Mouse (Mus musculus) CH12.LX (cell line): Measurements from ENCODE around the gene Rab33b.

Source experiments
- CTCF ChIP-seq, 2 experiments: IDR thresholded peaks in 1 of 2; conservative IDR thresholded peaks in 1 of 2; 2 replicates each; pipeline ENCODE4 v1.5.1; 2011 to 2012; ENCODE audit warnings: low read depth in 2 of 2, low read length in 2 of 2, improper control_type of control experiment in 1 of 2, inconsistent platforms in 1 of 2, mild to moderate bottlenecking in 1 of 2, moderate library complexity in 1 of 2
- RAD21 ChIP-seq: IDR thresholded peaks from 2 replicates; pipeline ENCODE4 v1.6.1; 2011; ENCODE audit warnings: low read depth, mild to moderate bottlenecking, low read length, improper control_type of control experiment, moderate library complexity

DNA sequence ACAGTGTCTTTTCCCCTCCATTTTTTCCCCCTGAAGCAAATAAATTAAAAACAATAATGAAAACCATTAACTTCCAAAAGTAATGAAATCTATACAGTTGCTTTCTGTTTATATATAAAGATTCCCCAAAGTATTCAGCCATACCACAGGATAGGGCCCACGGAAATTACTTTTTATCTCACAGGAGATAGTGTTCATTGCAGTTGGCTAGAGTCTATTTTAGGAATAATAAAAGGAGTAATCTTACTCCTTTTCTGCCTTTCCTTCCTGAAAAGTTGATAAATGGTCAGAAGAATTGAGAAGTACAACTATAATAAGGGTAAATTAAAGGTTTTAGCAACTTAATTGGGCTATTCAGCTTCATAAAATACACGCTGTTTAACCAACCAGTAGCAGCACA is 15.2 kb upstream of the Rab33b start:
- no peak for TF ChIP-seq CTCF (conservative IDR thresholded peaks at IDR 0.05 in 1 of 2, IDR thresholded peaks at IDR 0.05 in 1 of 2; ENCODE audit: low read depth in 2 of 2, low read length in 2 of 2)
- TF ChIP-seq RAD21, result no peak
